Mouse (Mus musculus) c-Kit-negative CD71-positive TER-119-positive erythroid progenitor cells, embryonic 14.5 days (primary cell): ENCODE data around the gene Sgsm2.

Source experiments
- DNase-seq: peaks from one replicate; pipeline ENCODE4 v3.0.0-alpha.2; 2013; ENCODE audit warnings: low read depth, low spot score

The Sgsm2 gene

DNA sequence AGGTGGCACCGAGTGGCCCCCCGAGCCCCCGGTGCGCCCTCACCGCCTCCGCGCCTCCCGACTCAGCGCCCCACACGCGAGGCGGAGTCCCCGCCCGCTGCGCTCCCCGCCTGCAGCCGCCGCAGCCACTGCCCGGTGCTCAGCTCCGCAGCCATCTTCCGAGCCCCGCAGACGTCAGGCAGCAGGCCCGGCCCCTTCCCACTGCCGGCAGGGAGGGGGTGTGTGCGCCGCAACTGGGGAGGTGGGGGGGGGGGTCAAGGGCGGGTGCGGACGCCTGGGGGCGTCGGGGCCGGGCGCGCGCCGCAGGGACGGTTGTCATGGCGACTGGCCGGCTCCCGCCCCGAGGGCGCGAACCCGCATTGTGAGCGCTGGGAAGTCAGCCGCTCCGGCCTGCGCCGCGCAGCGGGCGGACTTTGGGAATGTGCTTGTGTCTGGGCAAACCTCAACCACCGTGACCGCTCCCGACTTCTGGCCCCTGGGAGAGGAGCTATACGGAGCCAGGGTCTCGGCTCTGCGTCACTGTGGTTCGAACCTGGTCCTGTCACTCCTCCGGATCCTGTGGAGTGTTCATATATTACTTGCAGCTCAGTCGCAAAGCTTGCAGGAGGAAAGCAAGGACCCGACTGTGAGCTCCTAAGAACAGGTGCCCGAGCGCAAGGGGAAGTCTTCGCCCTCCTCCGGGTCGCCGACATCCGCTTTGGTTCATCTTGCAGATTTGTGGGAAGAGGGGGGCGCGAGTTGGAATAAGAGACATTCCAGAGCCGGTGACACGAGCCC, at the start of gene Sgsm2:
Gene Sgsm2, minus strand, starts transcription at position 160 of the 777 bp plus-strand sequence.
- DNase-seq = no peak

DNA sequence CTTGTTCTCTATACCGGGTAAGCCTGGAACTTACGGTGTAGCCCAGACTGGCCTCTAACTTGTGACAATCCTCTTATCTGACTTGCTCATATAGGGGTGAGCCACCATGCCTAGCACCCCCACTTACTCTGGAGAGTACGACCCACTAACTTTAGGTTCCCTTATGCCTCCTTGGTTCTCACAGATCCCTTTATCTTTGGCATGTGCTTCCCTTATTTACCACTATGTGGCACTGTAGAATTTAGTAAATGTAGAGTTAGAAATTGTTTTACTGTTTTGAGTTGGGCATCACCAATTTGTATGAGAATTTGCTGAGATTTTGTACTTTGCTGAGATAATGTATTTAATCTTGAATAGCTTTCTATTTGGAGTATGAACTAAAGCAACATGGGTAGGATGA, 49.5 kb upstream of the Sgsm2 start:
- no peak for DNase-seq

DNA sequence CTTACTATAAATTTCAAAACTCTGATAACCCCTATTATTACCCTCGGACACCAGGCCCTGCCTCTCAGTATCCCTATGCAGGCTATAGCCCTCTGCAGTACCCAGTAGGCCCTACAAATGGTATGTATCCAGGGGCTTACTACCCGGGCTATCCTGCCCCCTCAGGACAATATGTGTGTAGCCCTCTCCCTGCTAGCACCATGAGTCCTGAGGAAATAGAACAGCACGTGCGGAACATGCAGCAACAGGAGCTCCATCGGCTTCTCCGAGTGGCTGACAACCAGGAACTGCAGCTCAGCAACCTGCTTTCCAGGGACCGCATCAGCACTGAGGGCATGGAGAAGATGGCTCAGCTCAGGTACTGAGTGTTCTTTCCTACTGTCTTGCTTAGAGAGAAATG, 33.5 kb upstream of the Sgsm2 start:
- DNase-seq = no peak

DNA sequence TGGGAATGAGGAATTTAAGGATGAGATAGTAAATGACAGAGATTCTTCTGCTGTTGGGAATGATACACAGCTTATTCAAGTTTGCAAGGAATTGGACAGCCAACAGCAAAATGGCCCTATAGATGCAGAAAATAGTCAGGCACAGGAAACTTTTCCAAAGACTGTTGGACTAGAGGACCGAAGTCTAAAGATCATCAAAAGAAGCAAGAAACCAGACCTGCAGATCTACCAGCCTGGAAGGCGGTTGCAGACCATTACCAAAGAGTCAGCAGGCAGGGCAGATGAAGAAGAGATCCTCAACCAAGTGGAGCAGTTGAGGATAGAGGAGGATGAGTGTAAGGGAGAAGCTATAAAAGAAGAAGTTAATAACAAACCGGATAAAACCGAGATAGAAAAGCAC, 32.3 kb upstream of the Sgsm2 start:
- no peak for DNase-seq

DNA sequence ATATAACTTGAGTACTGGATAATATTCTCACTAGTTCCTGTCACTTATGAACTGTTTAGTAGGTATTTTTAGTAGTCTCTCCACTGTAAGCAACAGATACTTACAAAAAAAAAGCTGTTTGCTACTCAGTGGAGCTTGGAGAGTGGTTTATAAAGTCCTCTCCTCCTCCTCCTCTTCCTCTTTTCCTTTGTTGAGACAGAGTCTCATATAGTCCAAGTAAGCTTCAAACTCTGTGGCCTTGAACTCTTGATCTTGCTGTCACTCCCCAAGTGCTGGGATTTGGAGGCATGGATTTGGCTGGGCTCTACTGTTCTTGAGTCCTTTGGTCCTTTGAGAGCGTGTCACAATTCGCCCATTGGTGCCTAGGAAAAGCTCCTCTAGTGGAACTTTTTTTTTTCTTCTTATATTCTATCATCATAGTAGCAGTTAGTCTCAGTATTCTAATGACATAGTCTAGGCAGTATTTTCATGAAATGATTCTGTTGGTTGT, 30.4 kb upstream of the Sgsm2 start:
- no peak for DNase-seq

DNA sequence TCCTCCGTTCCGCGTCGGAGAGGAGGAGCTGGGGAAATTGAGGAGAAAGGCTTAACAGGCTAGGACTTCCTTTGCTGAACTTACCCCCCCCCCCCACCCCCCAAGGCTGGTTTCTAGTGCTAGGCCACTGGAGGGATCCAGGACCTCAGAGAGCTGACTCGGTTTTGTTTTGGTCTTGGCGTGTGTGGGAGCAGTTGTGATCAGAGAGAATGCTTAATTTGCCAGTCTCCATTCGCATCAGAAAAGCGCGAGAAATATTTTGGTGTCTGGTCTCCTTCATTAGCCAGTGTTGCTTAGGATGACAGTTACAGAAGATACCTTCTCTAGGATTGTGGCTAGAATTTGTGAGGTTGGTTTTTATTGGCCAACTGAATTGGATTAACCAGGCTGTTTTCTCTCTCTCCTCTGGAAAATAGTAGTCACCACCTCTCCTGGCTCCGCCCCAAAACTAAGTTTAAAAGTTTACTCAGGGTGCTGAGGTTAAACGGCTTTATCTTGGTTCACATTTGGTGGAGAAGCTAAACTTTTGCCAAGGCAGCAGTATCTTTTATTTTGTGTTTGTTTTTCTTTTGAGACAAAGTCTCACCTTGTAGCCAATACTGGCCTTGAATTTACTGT, 29.6 kb upstream of the Sgsm2 start:
- DNase-seq = peak; percentile 51

DNA sequence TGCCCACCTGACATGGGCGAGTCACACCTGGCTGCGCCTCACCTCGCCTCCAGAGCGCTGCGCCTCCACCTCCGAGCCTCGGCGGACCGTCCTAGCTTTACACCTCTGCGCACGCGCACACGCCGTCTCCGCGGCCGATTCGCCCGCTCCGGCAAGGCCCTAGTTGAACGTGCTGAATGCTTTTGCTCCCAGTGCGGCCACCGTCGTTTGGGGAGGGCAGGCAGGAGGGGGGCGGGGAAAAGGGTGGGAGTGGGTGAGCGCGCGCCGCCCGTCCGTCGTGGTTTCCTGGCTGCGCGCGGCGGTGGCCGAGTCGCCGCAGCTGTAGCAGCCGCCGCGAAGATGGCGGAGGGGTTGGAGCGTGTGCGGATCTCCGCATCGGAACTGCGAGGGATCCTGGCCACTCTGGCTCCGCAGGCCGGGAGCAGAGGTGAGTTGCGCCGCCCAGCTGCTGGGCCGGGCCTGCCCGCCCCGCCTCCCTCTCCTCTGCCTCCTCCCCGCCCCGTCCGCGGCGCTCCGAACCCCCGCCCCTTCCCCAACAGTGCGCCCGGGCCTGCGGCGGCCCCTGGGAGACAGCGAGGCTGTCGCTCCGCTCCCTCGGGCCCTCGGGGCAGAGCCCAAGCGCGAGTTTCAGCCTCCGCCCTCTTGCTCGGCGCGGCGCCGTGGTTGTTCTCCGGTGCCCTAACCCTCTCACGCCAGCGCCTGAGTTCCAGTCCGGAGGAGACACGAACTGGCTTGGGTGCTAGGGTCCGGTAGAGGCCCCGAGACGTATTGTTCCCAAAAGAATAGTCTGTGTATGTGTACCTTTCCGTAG, 28.9 kb upstream of the Sgsm2 start, which contains the start of the genes Smg6 and Srr:
Gene Smg6, plus strand, starts transcription at position 247 of the 811 bp plus-strand sequence.
Gene Srr, minus strand, starts transcription at position 372 of the 811 bp plus-strand sequence.
- peak; percentile 94 for DNase-seq

DNA sequence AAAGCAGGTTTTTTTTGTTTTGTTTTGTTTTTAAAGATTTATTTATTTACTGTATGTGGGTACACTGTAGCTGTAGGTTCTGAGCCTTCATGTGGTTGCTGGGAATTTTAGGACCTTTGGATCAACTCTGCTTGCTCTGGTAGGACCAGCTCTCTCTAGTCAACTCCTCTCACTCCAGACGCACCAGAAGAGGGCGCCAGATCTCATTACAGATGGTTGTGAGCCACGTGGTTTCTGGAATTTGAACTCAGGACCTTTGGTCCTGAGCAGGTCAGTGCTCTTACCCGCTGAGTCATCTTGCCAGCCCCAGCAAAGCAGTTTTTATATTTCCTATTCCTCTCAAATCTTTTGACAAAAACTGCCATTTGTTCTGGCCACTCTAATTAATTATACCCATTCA, 27.3 kb upstream of the Sgsm2 start:
- DNase-seq = peak; percentile 38

DNA sequence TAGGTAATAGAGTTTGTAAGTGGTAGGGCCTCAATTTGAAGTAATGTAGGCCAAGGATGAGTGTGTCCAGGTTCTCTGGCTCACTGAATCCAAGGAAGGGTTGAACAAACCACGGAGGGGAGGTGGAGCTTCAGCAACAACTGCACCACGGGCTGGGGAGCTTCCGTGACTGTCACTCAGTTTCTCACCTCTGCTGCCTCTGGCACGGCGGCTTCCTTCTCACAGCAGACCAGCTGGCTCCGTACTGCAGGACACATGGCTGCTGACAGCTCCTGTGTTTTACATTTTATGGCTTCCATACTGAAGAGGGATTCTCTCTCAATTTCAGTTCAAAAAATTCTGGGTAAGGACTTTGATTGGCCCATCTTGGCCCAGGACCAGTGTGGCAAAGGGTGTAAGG, 22.4 kb upstream of the Sgsm2 start:
- DNase-seq = no peak

DNA sequence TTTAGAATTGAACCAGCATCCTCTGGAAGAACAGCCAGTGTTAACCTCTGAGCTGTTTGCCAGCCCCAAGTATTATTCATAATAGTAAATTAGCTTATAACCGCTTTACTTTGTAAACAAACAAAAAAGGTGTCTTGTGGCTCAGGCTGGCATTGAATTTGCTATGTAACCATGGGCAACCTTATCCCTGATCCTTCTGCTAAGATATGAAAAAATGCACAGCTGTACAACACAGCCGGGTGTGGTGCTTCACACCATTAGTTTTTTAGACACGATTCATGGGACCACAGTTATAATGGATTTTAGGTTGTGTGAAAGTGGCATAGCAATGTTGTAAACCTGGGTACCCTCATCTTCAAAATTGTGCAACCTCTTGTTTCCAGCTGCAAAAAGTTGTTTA, 15.6 kb upstream of the Sgsm2 start:
- no peak for DNase-seq

DNA sequence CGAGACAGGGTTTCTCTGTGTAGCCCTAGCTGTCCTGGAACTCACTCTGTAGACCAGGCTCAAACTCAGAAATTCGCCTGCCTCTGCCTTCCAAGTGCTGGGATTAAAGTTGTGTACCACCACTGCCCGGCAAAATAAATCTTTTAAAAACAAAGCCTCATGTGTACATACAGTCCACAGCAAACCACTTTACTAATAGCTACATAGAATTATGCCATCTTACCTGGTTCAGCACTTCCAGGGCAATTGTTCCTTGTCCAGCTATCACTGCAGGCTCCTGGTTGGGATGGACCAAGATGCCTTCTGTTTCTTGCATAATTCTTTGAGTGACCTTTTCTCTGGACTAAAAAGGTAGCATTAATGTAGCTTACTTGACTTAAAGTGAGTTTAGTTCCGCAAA, 13.1 kb upstream of the Sgsm2 start:
- no peak for DNase-seq

DNA sequence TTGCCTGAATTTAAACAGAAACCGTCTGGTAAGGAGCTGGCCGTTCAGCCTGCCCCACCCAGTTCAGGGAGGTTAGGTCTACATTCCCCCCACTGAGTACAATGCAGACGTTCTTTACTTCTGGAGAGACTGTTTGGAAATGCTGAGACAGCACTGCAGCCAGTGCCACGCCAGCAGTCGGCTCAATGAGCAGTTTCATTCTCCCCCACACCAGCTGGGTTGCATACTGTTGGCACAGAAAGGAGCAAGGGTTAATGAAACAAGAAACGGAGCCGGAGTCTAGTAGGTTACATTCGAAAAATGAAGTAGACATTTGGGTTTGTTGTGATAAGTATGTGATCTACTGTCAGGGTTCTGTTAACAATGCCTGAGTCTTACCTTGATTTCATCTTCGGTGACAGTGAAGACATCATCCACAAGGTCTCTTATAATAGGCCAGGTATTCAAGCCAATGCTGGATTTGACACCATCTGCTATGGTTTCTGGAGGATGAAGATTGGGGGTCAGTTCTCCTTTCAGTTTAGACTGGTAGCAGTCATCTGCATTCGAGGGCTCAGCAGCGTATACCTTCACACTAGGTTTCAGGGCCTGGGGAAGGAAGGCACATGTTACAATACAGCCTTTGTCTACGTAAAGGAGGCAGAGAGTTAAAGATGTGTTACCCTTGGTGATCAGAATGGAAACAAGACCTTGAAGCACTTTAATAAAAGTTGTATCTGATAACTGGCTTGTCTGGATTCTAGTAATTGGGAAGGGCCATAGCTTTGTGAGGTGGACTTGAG, 11.9 kb upstream of the Sgsm2 start:
- DNase-seq = no peak

DNA sequence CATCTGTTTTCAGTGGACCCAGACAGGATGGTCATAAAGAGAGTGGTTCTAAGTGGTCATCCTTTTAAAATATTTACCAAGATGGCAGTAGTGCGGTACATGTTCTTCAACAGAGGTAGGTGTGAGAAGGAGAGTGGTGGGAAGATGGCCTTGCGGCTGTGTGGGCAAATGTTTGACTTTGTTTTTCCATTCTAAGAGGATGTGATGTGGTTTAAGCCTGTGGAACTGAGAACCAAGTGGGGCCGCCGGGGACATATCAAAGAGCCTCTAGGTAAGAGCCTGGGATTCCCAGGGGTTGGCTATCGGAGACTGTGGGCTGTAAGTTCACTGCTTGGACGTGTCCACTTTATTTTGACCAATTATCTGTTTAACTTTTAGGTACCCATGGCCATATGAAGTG, 11.0 kb upstream of the Sgsm2 start:
- no peak for DNase-seq

DNA sequence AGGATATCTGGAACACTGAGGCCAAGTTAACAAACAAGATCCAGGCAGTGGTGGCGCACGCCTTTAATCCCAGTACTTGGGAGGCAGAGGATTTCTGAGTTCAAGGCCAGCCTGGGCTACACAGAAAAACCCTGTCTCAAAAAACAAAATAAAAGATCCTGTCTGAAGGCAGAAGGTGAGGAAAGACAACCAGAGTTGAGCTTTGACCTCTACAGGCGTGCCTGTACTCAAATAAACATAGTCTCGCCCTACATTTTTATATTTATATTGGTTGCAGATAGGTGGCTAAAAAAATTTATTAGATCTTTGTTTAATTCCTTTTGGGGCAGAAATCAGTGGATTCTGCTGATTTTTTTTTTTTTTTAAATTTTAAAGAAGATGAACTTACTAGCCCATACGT, 5.6 kb upstream of the Sgsm2 start:
- no peak for DNase-seq

DNA sequence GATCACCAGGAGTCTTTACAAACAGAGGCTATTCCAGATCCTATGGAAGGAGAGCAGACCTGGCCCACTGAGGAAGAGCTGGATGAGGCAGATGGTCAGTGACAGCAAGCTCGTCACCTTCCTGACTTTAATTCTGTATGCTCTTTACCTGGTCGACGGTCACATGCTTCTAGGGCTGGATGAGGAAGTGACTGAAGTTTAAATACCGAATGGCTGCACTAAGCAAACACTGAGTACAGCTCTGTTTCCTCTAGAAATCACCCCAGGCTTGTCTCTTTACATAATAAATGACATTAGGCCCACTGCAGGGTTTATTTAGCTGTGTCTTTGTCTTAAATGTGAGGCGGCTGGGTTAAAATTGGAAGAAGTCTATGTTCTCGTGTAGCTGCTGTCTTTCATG, 4.7 kb upstream of the Sgsm2 start:
- DNase-seq = no peak

DNA sequence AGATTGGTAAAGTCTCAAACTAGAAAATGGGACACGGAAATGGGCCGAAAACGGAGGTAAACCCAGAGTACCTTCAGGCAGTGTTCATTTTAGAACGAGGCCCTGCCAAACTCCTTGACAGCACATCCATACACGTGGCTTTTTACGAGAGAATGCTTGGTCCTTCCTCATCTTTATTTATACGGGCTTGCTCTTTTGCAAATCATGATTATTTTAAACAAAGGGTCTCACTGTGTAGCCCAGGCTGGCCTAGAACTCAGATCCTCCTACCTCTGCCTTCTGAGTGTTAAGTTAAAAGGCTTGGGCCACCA, 1.6 kb upstream of the Sgsm2 start:
- DNase-seq = no peak

DNA sequence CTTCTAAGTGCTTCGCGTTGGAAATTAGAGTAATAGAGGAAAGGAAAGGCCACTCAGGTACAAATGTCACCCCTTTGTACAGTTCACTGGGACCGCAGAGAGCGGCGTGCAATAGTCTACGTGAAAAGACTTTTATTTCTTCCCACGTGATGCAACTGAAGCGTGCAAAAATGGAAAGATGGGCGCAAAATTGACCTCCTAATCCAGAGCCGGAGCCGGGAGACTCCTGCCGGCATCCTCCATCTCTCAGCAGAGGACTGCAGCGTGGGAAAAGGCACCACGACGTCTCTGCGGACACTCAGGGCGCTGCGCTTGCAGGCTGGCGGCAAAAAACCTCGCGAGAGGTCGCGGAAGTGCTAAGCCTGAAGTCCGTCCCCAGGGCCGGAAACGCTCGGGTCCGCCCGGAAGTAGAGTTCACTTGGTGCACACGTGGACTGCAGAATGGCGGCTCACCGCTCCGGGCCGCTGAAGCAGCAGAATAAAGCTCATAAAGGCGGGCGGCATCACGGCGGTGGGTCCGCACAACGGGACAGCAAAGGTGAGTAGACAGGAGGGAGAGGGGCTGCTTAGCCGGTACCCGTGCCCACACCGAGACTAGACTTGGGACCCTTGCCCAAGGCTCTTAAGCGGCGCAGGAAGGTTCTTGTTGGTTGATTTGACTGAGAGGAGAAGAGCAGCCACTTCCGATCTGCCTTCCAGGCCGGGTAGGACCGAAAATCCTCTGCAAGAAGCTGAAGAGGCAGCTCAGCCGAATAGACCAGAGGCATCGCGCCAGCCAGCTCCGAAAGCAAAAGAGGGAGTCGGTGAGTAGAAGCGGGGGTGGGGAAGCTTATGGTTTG, 1.0 kb upstream of the Sgsm2 start, which contains the start of gene Tsr1:
Gene Tsr1, plus strand, starts transcription at position 394 of the 839 bp plus-strand sequence.
- peak; percentile 66 for DNase-seq

DNA sequence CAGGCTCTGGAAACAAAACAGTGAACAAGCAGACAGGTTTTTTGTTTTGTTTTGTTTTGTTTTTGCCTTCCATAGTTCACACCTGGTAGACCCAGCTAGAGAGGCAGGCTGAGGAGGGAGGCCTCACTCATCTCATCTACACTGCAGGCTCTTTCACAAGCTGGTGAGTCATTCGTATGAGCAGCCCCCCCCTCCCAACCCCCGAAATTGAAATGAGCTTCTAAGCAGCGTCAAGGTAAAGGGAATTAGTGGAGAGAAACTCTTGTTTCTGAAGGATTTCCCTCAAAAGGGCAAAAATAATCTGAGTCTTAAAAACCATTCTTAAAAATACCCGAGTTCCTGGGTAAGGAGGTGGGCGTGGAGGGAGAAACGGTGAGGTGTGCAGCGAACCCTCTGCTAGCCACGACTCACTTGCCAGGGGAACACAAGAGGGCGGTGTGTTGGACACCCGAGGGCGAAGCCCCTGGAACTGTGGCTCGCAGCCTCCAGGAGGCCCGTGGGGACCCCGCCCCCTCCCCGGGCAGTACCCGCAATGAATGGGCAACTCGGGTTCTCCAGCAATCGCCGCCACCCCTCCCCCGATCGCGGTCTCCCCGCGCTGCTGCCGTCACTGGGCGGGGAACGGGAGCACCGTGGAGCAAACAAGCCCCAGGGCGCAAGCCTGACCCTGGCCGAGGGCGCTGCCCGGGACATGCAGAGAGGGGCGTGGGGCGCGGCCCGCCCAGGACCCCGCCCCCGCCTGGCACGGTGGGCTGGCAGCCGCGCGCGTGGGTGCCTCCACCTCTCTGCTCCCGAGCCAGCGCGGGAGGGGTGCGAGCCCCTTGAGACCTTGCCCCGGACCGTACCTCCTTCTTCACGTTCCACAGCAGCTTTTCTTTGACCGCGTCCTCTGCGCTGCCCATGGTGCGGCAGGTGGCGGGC, 620 bp downstream of the Sgsm2 start:
- no peak for DNase-seq

DNA sequence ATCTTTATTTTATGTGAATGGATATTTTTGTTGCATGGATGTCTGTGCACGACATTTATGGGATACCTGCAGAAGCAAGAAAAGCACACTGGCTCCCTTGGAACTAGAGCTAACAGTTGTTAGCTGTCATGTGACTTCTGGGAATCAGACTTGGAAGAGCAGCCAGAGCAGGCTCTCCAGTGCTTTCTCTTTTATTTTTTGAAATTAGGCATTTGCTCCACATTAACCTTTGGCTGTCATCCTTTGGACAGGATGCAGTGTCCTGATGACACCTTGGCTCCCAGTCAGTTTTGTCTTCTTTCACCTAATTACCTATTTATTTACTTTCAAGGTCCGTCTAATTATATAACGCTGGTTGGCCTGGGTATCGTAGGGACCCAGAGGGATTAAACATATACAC, 2.2 kb downstream of the Sgsm2 start:
- no peak for DNase-seq

DNA sequence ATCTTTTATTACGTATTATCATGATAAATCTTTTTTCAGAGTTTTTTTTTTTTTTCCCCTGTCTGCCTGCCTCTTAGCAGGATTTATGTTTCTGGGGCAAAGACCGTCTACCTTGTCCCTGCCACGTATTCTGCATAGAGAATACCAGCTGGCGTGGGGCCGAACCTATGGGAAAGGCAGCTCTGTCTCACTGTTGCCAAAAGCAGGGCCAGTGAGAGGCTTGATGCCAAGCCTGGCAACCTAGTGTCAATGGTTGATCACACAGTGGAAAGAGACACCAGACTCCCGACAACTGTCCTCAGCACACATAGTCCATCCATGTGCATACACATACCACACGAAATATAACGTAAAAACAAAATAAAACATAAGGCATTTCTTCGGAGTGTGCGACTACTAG, 13.8 kb downstream of the Sgsm2 start:
- no peak for DNase-seq
